Mouse (Mus musculus) cerebellum, postnatal 4 days (tissue): ENCODE measurements at regions not wholly inside any gene's neighbourhood (a gene's known extent, or its start where the extent isn't known, plus 50 kb on each side); places are given as distances from the start of the nearest gene placed in this dataset.
"Not testable (repeated sequence)": the region's sequence is repeated elsewhere in the genome, so short reads cannot be mapped to it uniquely, and the experiment has no call there.

ENCODE experiments used
- DNase-seq, 2 experiments: peaks; one replicate each; pipeline ENCODE4 v3.0.0; 2022; ENCODE audit warnings: low spot score in 2 of 2, mixed read lengths in 1 of 2

- no peak for DNase-seq
These were observed 162.8 kb downstream of the Akr1d1 start for GRCm38 (mm10) chr6:37692758-37693157.

GRCm38 (mm10) chr6:37696074-37696473 is 166.1 kb downstream of the Akr1d1 start:
- no peak for DNase-seq

GRCm38 (mm10) chr6:37703946-37704345 is 166.7 kb upstream of the Trim24 start:
- DNase-seq, result no peak

- no peak for DNase-seq
These were observed 164.9 kb upstream of the Trim24 start for GRCm38 (mm10) chr6:37705733-37706145.

DNA sequence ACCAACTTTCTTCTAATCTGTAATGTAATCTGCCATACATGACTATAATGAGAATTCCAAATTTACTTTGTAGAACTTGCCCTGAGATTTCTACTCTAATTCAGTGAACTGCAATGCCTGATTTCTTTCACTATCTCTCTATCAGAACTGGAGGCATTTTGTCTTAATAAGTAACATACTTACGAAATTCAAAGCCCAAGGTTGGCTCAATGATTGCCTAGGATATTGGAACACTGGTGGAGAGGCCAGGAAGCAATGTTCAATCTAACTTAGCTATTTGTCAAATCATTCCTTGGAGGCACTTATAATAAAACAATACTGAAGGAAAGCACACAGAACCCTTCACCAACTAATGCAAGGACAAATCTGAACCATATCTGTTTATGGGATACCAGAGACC is 162.9 kb upstream of the Trim24 start:
- not testable (repeated sequence) for DNase-seq

GRCm38 (mm10) chr6:37711766-37712165 is 158.8 kb upstream of the Trim24 start:
- DNase-seq, result no peak

- DNase-seq, result no peak
These were observed 157.2 kb upstream of the Trim24 start for GRCm38 (mm10) chr6:37713411-37713810.

DNA sequence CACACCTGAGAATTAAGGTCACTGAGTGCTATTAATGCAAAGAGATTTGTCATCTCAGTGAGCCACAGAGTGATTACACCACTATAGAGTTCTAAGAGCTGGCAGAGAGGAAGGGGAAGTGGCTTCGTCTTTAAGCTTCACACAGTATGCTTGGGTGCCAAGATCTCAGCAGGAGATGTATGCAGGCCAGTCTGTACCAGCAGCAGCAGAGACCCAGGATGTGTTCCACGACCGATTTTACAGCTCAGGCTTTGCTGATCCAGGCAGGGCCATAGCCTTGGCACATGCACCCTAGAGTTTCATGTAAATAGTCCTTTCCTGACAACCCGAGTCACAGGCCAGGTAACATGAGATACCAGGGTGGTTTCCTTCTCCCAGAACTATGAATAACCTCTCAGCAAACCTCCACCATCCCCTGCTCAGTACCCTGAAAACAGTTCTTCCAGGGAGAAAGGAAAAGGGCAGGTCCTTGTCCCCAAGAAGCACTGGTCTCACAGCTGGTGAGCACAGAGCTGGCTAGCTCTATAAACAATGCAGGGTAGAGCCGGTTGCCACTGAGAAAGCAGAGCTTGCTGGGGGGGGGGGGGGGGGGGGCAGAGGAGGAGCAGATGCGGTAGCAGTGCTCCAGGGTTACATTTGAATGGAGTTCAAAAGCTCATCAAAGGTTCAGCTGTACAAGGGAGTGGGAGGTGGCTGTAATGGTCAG is 156.2 kb upstream of the Trim24 start:
- peak in 1 of 2 experiments; percentile 26 for DNase-seq

DNA sequence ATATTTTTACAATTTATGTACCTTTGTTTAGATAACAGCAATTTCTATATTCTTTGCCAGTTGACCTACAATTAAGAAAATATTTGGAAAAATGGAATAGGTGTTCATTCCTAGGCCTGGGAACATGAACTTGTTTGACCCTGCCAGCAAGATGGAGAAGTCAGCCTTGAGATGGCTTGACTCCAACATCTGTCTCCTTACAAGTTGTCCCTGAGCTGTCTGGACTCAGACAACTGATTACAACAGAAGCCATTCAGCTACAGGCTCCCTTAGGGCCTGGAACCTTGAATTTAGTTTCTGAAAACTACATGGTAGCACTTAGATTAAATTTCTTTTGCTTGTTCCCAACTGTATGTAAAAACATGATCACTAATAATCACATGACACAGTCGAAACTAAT is 148.9 kb upstream of the Trim24 start:
- DNase-seq, result no peak

DNA sequence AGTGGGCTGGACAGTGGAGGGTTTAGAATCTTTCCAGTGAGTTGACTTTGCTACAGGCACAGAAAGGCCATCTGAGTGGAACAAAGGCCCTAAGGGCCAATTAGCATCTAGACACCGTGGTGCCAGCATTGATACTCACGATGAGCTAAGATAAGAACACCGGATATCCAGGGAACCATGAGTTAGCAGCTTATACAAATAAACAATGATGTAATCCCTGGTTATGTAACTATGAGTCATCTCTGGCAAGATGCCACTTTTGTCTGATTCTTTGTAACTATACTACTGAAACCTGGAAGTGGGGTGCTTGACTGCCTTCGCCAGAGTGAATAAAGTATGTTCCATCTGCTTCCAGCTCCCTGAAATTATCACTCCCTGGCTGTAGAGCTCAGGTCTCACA is 147.3 kb upstream of the Trim24 start:
- DNase-seq, result no peak

- no peak for DNase-seq
These were observed 146.4 kb upstream of the Trim24 start for GRCm38 (mm10) chr6:37724240-37724639.

GRCm38 (mm10) chr6:37728621-37729020 is 142.0 kb upstream of the Trim24 start:
- DNase-seq, result no peak

- no peak for DNase-seq
These were observed 141.4 kb upstream of the Trim24 start for GRCm38 (mm10) chr6:37729165-37729564.

GRCm38 (mm10) chr6:37730500-37731239 is 139.9 kb upstream of the Trim24 start:
- no peak for DNase-seq

DNA sequence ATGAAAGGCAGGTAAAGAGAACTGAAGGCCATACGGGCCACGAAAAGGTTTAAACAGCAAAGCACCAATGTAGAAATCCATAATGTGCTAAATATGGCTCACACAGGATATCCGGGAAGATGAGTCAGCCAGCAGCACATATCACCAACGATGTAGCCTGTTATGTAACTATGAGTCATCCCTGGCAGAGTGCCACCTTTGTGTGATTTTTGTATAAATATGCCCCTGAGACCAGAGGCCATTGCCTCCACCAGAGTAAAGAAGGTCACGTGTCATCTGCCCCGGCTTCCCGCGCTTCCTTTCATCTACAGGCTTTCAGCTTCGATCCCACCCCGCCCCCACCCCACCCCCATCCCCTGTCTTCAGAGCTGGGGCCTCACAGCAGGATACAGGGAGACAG is 138.2 kb upstream of the Trim24 start:
- peak in 1 of 2 experiments; percentile 39 for DNase-seq

GRCm38 (mm10) chr6:37735288-37735961 is 135.2 kb upstream of the Trim24 start:
- no peak for DNase-seq

GRCm38 (mm10) chr6:37735962-37736297 is 134.7 kb upstream of the Trim24 start:
- no peak for DNase-seq

DNA sequence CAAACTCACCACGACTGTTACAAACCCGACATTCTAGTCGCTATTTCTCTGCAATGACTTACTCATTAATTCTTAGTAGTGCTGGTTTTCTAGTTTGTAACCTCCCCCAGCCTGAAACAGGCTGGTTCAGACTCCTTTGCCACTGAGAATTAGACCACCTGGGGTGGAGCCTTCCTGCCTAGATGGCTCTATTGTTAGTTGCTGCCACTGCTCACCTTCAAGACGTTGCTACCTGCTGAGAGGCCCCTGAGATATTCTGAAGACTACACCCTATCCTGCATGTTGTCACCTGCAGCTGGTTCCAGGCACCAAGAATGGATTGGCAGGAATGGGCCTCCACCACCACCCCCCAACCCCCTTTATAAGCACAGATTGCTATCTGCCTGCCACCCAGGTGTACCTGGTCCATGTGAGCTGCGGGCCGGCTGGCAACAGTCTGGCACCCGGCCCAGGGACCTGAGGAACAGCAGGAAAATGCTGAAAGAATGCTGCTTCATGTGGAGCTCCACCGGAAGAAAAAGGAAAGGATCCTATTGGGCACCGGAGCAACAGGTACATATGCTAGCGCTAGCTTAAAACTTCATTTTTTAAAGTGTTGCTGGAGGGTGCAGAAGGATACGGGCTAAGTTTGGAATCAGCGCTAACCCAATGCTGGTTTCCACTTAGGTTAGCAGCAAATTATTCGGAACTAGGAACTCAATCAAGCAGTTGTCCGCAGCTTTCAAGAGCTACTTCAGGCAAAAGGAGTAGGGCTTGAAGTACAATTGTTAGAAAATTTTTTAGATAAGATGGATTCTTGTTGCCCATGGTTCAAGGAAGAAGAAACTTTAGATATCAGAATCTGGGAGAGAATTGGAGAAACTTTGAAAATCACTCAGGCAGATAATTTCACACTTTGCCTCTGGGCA is 129.4 kb upstream of the Trim24 start:
- DNase-seq, result no peak

DNA sequence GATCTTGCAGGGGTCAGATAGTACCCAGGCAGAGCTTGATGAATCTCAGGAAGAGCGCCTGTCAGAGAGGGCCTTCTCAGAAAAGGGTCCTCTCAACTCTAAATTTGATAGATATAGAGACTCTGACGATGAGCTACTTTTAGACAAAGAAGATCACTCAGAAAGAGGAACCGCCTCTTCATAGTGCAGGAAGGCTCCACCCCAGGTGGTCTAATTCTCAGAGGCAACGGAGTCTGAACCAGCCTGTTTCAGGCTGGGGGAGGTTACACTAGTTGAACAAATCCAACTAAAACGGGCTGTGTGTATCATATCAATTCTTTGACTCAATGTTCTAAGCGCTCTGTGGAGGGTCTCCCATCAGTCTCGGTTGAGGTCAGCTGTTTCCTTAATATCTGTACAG is 128.7 kb upstream of the Trim24 start:
- DNase-seq, result not testable (repeated sequence)

DNA sequence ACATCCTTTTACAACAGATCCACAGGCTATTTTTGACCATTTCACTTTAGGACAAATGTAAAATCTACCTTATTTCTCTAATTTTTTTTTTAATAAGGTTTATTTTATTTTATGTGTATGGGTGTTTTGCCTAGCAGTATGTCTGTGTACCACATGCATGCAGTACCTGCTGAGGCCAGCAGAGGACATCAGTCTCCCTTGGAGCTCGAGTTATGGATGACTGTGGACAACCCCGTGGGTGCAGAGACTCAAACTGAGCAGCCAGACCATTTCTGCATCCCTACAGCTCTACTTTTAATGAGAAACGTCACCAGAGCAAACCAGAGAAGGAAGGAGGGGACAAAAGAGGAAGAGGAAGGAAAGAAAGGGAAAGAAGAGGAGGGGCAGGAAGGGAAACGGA is 125.9 kb upstream of the Trim24 start:
- DNase-seq, result peak in 1 of 2 experiments; percentile 9

DNA sequence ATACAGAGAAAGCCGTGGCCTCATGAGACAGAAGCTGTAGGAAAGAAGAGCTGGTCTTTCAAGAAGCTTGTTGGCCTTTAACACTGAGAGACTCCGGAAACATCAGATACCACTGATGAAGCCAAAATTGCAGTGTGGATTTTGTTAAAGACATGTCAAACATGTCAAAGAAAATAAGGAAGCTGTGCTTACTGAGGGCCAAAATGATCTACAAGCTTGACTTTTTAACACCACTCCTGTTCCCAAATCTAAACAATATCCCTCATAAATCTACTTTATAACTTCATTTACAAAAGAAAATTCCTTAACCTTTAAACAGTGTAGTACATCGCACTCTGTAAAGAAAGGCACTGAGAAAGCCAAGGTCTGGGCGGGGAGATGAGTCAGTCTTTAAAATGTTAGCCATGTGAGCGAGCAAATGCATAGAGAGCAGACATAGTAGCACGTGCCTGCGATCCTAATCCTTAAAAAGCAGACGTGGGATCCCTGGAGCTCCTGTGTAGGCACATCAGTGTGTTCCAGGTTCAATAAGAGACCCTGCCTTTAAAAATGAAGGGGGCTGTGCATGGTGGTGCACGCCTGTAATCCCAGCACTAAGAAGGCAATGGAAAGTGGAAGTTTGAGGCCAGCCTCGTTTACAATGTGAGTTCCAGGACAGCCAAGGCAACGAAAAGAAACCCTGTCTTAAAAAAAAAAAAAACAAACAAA is 125.1 kb upstream of the Trim24 start:
- DNase-seq, result no peak
